Mouse (Mus musculus) lung, adult 2 months (tissue): Measurements from ENCODE around the gene Prrc2b.

Experiments
- CTCF ChIP-seq: fragments of 200-500 bp; IDR thresholded peaks from 2 replicates; pipeline ENCODE4 v1.5.1; 2011; ENCODE audit warnings: mild to moderate bottlenecking, low read length, control low read depth; ENCODE audit not compliant: insufficient read depth
- POLR2A ChIP-seq: fragments of 200-500 bp; IDR thresholded peaks from 2 replicates; pipeline ENCODE4 v1.6.1; 2011; ENCODE audit warnings: low read depth, mild to moderate bottlenecking, control low read depth, low read length, borderline replicate concordance; ENCODE audit errors: extremely low read depth

GRCm38 (mm10) chr2:32282289-32282688, 131.4 kb downstream of the Prrc2b start:
- TF ChIP-seq CTCF (no peak), POLR2A (no peak)
